Mouse (Mus musculus) mesoderm, embryonic 11.5 days (tissue): ENCODE data around the gene Acbd4.

ENCODE experiments used
- DNase-seq: peaks from one replicate; pipeline ENCODE4 v3.0.0-alpha.2; 2012; ENCODE audit warnings: low read depth, low spot score

The Acbd4 gene

GRCm38 (mm10) chr11:103113771-103114170 lies 12.3 kb downstream of the Acbd4 start:
- no peak for DNase-seq

- DNase-seq, result no peak
Observed at GRCm38 (mm10) chr11:103114270-103114943, 12.9 kb downstream of the Acbd4 start.

GRCm38 (mm10) chr11:103115163-103116007 lies 13.9 kb downstream of the Acbd4 start:
- DNase-seq, result peak; percentile 82

- DNase-seq, result peak; percentile 100
Observed at GRCm38 (mm10) chr11:103116008-103116818, 14.7 kb downstream of the Acbd4 start, which contains the start of gene Hexim1. TSS of gene Hexim1 (plus strand) at chr11:103116231.

- peak; percentile 69 for DNase-seq
Observed at GRCm38 (mm10) chr11:103116959-103117590, 15.6 kb downstream of the Acbd4 start.

GRCm38 (mm10) chr11:103117591-103118009 lies 16.1 kb downstream of the Acbd4 start:
- peak; percentile 54 for DNase-seq

GRCm38 (mm10) chr11:103118866-103119265 lies 17.4 kb downstream of the Acbd4 start:
- DNase-seq, result no peak

- DNase-seq, result no peak
Observed at GRCm38 (mm10) chr11:103119609-103120008, 18.1 kb downstream of the Acbd4 start.

GRCm38 (mm10) chr11:103120315-103120714 lies 18.8 kb downstream of the Acbd4 start:
- no peak for DNase-seq

- peak; percentile 47 for DNase-seq
Observed at GRCm38 (mm10) chr11:103131701-103132575, 30.5 kb downstream of the Acbd4 start, which contains the start of gene Hexim2. TSS of gene Hexim2 (plus strand) at chr11:103132429.

- DNase-seq, result peak; percentile 100
Observed at GRCm38 (mm10) chr11:103132576-103133455, 31.3 kb downstream of the Acbd4 start.

- no peak for DNase-seq
Observed at GRCm38 (mm10) chr11:103133456-103134185, 32.1 kb downstream of the Acbd4 start.

GRCm38 (mm10) chr11:103134221-103134620 lies 32.7 kb downstream of the Acbd4 start:
- no peak for DNase-seq

GRCm38 (mm10) chr11:103136039-103136577 lies 34.6 kb downstream of the Acbd4 start:
- DNase-seq, result no peak

GRCm38 (mm10) chr11:103139951-103140762 lies 38.7 kb downstream of the Acbd4 start:
- no peak for DNase-seq

- DNase-seq, result no peak
Observed at GRCm38 (mm10) chr11:103140763-103141100, 39.2 kb downstream of the Acbd4 start.

- no peak for DNase-seq
Observed at GRCm38 (mm10) chr11:103141101-103141943, 39.8 kb downstream of the Acbd4 start.
